Mouse (Mus musculus): ENCODE data around the gene 4933402J07Rik.

DNA sequence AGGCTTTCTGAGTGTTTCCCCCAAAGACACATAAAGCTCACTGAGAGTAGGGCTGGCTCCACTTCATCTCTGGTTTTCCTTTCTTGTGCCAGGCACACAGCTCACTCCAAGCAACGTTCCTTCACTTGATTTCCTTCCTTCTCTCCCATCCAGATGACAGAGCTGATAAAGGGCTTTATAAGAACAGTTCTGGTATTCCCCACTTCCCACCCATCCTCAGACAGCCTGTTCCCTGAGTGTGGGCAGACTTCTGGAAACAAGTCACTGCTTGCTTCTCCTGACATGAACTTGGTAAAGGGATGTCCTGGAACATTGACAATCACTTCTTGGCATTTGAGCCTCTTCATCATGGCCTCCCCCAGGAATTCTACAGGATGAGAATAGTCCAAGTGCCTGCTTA is 10.9 kb upstream of the 4933402J07Rik start:
- TF ChIP-seq CTCF (IDR thresholded peaks at IDR 0.05; ENCODE audit: low read depth) = no peak
- no peak for TF ChIP-seq EP300 (optimal IDR thresholded peaks at IDR 0.05)

Measured in stomach, postnatal 0 days (tissue).